Mouse (Mus musculus): ENCODE results near the gene Bhmt.

Gene Bhmt

GRCm38 (mm10) chr13:93637282-93638245 is at the start of gene Bhmt:
Bhmt (minus strand) TSS chr13:93637961.
- DNase-seq (ENCODE audit: low spot score): no peak

DNA sequence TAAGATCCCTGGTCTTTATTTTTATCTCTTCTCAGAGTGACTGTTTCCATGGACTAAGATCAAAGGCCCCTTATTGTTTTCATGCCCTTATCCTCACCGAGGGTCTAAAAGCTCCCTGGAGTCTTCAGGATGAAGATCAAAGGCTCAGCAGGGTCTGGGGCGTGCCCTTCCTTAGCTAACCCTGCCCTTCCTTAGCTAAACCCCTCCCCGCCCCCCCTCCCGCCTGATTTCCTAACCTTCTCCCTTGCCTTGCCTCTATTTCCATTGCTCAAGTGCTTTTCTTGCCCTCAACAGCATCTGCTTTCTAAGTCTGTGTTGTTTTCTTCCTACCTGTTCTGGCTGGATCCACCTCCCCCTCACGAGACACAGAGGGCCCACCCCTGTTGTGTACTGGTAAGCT is 49.6 kb upstream of the Bhmt start:
- no peak for DNase-seq (ENCODE audit: low spot score)

- no peak for DNase-seq (ENCODE audit: low spot score)
Measured at GRCm38 (mm10) chr13:93685226-93685625, 47.5 kb upstream of the Bhmt start.

DNA sequence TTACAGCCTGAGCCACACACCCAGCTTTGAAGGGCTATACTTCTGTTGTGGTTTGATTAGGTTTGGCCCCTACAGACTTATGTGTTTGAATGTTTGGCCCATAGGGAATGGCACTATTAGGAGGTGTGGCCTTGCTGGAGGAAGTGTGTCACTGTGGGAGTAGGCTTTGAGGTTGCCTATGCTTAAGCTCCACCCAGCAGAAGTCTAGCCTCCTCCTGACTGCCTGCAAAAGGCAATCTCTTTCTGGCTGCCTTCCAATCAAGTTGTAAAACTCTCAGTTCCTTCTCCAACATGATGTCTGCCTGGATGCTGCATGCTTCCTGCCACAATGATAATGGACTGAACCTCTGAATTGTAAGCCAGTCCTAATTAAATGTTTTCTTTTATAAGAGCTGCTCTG is 45.6 kb upstream of the Bhmt start:
- no peak for DNase-seq (ENCODE audit: low spot score)

GRCm38 (mm10) chr13:93676864-93677263 is 39.1 kb upstream of the Bhmt start:
- DNase-seq (ENCODE audit: low spot score): no peak

DNA sequence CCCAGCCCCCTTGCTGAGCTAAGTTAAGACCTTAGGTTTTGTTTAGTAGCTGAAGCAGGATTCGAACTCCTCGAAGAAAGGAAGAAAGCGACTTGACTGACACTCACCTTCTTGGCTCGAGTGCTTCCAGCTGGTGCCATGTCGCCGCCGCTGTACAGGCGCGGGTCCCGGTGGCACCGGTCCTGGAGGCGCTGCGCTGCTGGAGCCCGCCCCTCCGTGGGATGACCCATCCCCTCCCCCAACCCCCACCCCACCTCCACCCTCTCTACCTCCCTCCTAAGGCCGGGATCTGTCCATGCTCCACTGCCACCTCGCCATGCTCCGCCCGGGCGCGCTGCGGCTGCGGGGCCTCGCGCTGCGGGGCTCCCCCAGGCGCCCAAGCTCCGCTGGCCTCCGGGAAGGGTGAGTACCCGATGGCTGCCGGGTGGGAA is 36.4 kb upstream of the Bhmt start, which contains the start of the genes Bhmt2 and Dmgdh:
Gene Bhmt2, minus strand, starts transcription at position 172 of the 431 bp plus-strand sequence.
Gene Dmgdh, plus strand, starts transcription at position 303 of the 431 bp plus-strand sequence.
- DNase-seq (ENCODE audit: low spot score): no peak

DNA sequence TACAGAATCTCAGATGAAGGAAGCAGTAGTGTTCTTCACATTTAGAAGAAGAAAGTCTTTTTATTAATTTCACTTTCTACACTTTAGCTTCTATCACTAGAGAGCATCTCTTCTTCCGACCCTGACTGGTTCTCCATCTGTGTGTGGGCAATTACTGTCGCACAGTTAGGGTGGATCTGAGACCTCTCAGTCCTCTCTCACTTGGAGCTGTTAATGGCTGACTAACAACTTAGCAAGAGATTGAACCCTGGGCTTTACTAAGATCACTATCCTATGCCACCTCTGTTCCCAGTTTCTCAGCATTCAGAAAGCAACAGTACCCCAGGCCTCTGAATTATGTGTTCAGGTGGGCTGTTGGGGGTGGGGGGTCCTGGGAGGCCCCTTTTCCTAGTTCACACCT is 35.5 kb upstream of the Bhmt start:
- DNase-seq (ENCODE audit: low spot score): no peak

GRCm38 (mm10) chr13:93672371-93672770 is 34.6 kb upstream of the Bhmt start:
- DNase-seq (ENCODE audit: low spot score): no peak

DNA sequence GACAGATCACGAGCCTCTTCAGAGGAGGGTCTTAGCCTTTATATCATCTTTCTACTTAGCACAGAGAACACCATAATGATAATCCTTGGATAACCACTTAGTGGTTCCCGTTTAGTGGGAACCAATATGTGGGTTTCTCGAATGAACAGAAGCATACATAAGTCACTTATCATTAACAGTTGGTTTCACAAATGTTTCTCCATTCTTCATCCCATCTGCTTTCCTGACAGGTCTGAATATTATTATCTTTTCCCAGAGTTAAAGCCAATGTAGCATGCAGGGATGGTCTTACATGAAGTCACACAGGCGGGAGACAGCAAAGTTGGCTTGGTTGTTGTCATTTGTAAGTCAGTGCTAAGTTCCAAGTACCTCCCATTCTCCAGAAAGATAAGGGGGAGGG is 29.8 kb upstream of the Bhmt start:
- no peak for DNase-seq (ENCODE audit: low spot score)

GRCm38 (mm10) chr13:93657941-93658340 is 20.2 kb upstream of the Bhmt start:
- no peak for DNase-seq (ENCODE audit: low spot score)

DNA sequence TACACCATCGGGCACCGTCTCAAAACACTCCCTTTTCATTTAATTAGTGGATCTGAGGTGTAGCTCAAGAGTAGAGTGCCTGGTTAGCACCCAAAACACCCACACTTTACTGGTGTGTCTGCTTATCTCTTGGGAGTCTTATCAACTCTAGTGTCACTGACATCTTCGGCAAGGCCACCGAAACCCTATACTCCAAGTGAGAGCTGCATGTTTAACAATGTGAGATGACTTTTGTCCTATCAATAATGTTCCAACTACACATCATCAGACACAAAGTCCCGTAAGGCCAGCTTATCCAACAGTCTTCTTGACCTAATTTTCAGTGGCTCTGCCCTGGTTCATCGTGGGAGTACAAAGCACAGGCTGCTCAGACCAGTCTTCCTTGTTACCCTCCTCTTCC is 15.6 kb upstream of the Bhmt start:
- no peak for DNase-seq (ENCODE audit: low spot score)

DNA sequence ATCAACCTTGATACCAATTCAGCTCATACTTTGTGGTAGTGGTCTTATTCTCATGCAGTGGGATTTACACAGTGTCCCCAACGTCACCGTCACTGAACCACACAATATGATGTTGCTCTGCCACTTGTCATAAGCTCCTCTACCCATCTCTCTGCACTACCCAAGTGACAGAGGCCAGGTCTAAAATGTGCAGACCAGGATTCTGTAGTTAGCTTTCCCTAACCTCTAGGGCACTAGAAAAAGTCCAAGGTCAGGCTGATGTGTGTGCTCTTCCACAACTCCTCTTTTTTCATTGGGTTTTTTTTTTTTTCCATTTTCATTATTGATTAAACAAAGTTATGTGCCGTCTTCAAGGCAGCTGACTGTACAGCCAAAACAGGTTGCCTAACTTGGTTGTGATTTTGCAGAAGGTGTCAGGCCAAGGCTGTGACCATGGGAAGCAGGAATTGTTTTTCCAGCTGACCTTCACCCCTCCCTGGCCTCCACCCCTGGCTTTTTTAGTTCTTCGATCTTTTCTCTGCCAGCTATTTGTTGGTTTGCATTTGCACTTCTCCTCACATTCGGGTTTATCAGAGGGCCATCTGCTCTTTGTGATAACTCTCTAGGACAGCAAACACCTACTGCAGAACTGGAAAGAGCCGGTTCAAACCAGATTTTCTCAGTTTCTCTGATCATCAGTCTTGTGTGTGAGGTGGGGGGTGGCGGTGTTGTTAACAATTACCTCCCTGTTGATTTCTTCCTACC is 10.8 kb upstream of the Bhmt start:
- no peak for DNase-seq (ENCODE audit: low spot score)

- no peak for DNase-seq (ENCODE audit: low spot score)
Measured at GRCm38 (mm10) chr13:93639636-93640035, 1.9 kb upstream of the Bhmt start.

DNA sequence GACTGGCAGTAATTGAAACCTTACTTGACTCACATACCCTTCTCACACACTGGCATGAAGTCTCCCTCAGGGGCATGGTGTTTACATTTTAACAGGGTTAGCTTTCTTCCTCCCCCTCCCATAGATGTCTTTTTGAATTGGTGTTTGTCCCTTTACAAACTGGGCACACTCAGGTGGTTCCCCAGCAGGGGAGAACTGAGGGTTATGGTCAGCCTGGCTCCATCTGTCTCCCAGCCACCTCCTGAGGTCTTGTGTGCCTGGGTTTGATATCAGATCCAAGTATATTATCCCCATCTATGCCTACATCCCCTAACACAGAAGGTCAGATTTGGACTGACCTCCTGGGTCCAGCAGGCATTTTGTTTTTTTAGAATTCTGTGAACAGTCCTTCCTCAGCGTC is 1.2 kb downstream of the Bhmt start:
- DNase-seq (ENCODE audit: low spot score): no peak

DNA sequence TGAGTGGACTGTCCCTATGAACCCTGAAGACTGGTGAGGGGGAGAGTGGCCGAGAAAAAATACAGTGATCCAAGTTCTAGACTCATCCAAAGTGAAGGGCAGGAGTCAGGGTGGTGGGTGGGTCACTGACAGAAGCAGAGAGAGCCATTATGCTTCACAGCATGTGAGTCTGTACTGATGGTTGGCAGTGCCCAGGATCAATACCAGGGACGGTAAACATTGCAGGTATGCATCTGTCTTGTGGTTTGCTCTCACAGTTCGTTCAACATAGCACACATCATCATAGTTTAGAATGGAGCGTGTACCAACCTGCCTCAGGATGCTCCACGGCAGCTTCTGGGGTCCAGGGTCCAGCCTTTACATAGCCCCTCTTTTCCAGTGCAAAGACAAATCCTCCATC is 4.8 kb downstream of the Bhmt start:
- DNase-seq (ENCODE audit: low spot score): no peak

- DNase-seq (ENCODE audit: low spot score): no peak
Measured at GRCm38 (mm10) chr13:93630941-93631705, 6.6 kb downstream of the Bhmt start.

- no peak for DNase-seq (ENCODE audit: low spot score)
Measured at GRCm38 (mm10) chr13:93628861-93629260, 8.9 kb downstream of the Bhmt start.

DNA sequence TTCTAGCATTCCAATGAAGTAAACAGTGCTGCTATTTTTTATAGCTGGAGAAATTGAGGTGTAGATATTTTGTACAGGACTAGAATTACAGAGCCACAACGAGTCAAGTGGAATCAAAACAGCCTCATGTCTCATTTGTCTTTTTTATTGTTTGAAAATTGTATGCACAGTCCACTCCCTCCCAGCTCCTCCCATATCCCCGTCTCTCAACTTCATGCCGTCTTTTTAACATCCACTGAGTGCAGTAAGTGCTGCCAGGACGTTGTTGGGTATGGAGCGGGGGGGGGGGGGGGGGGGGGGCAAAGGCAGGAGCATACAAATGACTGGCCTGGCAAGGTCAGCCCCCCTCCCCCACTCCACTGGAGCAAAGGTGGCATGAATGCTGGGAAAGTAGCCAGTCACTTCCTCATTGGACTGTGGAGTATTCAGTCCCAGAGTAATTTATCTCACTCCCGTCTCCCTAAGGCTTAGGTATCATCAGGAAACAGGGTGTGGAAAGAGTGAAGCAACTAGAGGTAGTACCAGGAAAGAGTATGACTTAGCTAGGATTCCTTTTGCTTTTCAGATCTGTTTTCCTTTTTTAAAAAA is 23.3 kb downstream of the Bhmt start:
- DNase-seq (ENCODE audit: low spot score): no peak

DNA sequence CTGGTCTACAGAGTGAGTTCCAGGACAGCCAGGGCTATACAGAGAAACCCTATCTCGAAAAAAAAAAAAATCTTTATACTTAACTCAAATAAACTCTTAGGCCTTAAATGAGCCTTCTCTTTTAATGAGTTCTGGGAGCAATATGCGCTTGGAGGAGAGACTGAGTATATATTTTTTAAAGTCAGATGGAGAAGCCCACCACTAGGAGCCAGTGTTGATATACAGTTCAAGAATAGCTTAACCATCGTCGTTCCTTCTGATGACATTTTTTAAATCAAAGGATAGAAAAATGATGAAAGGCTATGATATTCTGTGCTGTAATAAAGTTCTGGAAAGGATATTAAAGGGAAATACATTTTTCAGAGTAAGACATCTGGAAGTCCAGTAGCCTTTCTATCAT is 24.0 kb downstream of the Bhmt start:
- no peak for DNase-seq (ENCODE audit: low spot score)

GRCm38 (mm10) chr13:93612660-93613607 is 24.8 kb downstream of the Bhmt start:
- peak; percentile 34 for DNase-seq (ENCODE audit: low spot score)

GRCm38 (mm10) chr13:93608476-93608875 is 29.3 kb downstream of the Bhmt start:
- no peak for DNase-seq (ENCODE audit: low spot score)
